Mouse (Mus musculus): Measurements from ENCODE around the gene Dnaaf5.

Dnaaf5 gene

DNA sequence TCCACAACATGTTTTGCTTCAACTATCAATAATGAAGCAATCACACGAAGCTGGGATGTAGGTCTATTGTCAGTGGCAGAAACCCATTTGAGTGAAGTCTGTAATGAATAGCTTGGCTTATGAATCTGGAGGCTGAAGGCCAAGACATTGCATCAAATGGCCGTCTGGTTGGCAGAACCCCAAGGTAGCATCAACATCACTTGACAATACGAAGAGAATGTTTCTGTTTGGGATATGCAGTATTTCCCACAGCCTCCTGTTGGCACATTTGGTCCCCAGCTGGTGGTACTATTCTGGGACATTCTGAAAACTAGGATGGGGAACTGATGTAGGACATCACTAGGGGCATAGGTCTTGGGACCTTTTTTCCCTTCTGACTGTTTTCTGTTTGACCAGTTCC, 6.1 kb upstream of the Dnaaf5 start:
- no peak for DNase-seq

- DNase-seq: no peak
These were observed 4.3 kb upstream of the Dnaaf5 start for GRCm38 (mm10) chr5:139145726-139146125.

- peak; percentile 56 for DNase-seq
These were observed 3.4 kb upstream of the Dnaaf5 start for GRCm38 (mm10) chr5:139146476-139147075.

- no peak for DNase-seq
These were observed 2.6 kb upstream of the Dnaaf5 start for GRCm38 (mm10) chr5:139147178-139148078.

DNA sequence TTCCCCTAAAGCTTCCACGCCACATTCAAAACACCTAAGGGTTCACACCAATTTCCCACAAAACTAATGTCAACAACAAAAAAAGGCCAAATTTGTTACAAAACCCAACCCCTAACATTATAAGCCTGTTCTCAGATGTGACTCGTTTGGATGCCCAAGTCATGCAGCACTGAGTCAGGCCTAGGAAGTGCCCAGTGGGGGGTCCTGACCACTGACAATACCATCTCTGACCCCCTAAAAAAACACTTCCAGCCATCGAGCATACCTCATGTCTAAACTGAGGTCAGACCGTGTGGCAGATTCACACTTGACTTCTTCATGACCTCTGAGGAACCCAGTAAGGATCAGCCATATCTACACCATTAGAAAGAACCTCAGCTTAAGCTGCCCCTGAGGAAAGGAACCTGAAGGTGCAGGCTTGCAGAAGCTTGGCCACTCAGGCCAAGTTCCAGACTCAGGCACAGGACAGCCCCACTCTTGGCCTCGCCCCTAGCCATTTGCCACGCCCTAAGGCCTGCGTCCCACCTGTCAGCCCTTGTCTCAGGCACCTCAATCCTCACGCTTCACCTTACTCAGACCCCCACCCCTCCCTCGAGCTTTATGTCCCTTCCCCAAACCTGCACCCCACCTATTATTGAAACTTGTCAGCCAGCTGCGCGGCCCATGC, 884 bp upstream of the Dnaaf5 start:
- DNase-seq: no peak

DNA sequence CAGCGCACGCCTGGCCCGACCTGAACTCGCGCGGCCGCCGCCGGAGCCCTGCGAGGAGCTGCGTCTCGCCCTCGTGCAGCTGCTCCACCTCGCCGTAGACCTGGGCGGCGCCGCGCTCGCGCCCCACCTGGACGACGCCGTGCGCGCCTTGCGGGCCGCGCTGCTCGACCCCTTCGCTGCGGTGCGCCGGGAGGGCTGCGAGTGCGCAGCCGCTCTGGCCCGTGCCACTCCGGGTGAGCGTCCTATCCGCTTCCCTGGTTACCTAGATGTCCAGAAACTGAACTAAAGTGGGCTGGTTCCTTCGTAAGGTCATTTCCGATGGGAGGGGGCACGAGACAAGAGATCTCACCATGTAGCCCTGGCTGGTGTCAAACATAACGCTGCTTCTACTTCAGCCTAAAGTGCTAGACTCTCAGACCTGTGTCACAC, 594 bp downstream of the Dnaaf5 start:
- DNase-seq: no peak

DNA sequence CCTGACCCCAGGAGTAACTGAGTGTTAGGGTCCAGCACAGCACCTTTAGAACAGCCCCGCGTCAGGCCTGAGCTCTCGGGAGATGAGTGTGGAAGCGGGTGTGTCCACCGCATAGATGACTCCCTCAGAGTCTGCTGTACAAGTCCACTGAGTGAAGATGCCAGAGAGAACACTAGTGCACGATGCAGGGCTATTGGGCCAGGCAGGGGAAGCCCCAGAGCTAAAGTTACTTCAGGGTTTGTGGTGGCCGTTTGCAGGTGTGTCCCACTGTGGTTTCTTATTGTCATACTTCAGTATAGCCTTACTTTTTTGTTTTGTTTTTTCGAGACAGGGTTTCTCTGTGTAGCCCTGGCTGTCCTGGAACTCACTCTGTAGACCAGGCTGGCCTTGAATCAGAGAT, 10.9 kb downstream of the Dnaaf5 start:
- no peak for DNase-seq

DNA sequence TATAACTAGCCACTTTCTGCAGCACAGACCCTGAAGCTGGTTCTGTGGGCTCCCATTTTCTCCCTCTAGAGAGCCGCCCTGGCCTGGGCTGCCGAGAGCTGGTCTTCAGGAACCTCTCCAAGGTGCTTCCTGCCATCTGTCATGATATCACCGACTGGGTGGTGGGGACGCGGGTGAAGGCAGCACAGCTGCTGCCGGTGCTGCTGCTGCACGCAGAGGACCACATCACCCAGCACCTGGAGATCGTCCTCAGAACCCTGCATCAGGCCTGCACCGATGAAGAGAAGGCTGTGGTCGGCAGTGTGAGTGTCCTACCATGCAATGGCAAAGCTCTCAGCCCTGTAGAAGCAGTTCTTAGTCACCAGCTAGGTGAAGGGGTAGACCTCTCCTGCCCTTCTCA, 11.6 kb downstream of the Dnaaf5 start:
- no peak for DNase-seq

DNA sequence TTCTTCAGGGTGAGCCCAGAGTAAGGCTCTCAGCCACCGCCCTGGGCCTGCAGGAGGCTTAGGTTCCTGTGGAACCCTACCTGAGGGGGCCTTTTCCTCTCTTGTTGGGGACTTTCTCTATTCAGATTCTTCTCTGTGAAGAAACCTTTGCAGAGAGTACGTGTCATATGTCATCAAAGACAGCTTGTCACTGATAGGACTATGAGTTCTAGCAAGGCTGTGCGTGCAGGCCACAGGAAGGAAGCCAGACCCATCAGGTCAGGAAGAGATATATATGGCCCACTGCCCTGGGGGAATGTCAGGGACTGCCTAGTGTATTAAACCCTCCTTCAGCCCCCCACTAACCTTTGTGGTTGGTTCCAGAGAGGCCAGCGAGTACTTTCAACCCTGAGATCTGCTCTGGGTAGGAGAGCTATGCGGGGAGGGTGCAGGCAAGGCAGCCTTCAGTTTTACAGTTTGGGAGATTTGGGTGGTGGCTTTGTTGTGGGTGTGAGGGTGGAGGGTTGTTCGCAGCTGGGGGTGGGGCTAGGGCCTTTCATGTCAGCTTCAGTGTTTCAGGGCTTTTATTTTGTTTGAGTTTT, 16.8 kb downstream of the Dnaaf5 start:
- DNase-seq: no peak

GRCm38 (mm10) chr5:139167548-139167947, 17.5 kb downstream of the Dnaaf5 start:
- DNase-seq: no peak

- no peak for DNase-seq
These were observed 21.9 kb downstream of the Dnaaf5 start for GRCm38 (mm10) chr5:139171929-139172328.

GRCm38 (mm10) chr5:139174141-139174540, 24.1 kb downstream of the Dnaaf5 start:
- DNase-seq: no peak

GRCm38 (mm10) chr5:139174556-139175547, 24.8 kb downstream of the Dnaaf5 start:
- peak; percentile 54 for DNase-seq

- DNase-seq: peak; percentile 67
These were observed 29.0 kb downstream of the Dnaaf5 start for GRCm38 (mm10) chr5:139178895-139179631.

- no peak for DNase-seq
These were observed 33.1 kb downstream of the Dnaaf5 start for GRCm38 (mm10) chr5:139183131-139183530.

DNA sequence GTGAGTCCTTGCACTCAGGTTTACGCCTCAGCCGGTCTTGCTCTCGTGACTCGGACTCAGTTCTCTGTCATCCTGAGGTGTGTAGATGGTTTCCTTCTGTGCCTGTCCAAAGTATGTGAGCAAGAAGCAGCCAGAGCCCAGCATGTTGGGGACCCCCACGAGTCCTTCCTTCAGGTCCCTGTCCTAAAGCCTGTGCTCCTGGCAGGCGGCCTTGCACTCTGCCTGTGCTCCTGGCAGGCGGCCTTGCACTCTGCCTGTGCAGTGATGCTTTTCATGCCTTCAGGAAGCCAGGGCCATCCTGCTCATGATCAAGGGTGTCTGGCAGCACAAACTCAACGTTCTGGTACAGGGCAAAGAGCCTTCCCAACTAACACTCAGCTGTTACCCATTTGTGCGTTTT, 33.6 kb downstream of the Dnaaf5 start:
- no peak for DNase-seq

GRCm38 (mm10) chr5:139184897-139185296, 34.9 kb downstream of the Dnaaf5 start:
- no peak for DNase-seq

GRCm38 (mm10) chr5:139189726-139190125, 39.7 kb downstream of the Dnaaf5 start:
- no peak for DNase-seq

- no peak for DNase-seq
These were observed 40.9 kb downstream of the Dnaaf5 start for GRCm38 (mm10) chr5:139190958-139191357.

DNA sequence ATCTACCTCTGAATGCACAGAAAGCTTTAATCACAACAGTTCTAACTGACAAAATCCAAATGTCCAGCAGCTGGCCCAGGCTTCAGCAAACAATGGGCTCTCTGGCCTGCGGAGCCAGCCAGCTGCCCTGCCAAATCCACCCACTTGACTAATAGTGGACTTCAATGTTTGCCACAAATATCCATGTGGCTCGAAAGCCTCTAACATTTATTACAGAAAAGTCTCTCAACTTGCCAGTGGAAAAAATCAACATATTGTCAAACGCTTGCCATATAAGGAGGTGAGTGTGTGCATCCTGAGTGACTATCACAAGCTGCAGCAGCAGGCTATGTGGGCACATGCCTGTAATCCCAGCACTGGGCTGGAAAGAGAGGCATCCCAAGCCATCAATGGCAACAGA, 48.8 kb downstream of the Dnaaf5 start:
- DNase-seq: no peak

DNA sequence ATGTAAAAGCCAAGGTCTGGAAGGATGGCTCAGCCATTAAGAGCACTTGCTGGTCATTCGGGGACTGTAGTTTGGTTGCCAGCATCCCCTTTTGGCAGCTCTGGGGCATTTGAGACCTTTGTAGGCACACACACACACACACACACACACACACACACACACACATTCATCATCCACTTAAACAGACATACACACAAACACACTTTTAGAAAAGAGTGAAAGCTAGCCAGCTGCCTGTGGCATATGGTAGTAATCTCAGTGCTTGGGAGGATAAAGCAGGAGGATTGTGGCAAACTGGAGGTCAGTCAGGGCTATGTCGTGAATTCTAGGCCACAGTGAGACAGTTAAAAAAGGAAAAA, 49.6 kb downstream of the Dnaaf5 start:
- no peak for DNase-seq
